Mouse (Mus musculus): Measurements from ENCODE around the gene Syt13. TPM values are rescaled to one million over a fixed set of nuclear protein-coding genes. Genes with fewer than 3 reads are reported as not detected.

The Syt13 gene
- total and polyA plus RNA-seq, 3 experiments: not detected

- H3K27me3 ChIP-seq (ENCODE audit: control insufficient read depth in 1 of 2, insufficient read depth in 2 of 2, low read length in 2 of 2): peaks cover 3 to 5% of the 10 kb centered on the region in 2 experiments; a peak in 2 of 4 replicates
These were observed 23.2 kb downstream of the Syt13 start for GRCm38 (mm10) chr2:92938063-92938462.

GRCm38 (mm10) chr2:92938827-92939226, 23.9 kb downstream of the Syt13 start:
- TF ChIP-seq ZKSCAN1 (IDR thresholded peaks at IDR 0.05; ENCODE audit: low read depth, low read length): no peak
- no peak for TF ChIP-seq TCF12 (IDR thresholded peaks at IDR 0.05; ENCODE audit: low read depth, low read length)
- no peak for TF ChIP-seq MXI1 (IDR thresholded peaks at IDR 0.05; ENCODE audit: low read depth, low read length)
- no peak for TF ChIP-seq EP300 (IDR thresholded peaks at IDR 0.05; ENCODE audit: low read depth in 1 of 2, low read length in 2 of 2)
- no peak for TF ChIP-seq ZC3H11A (IDR thresholded peaks at IDR 0.05; ENCODE audit: low read depth, low read length)
- Histone ChIP-seq H3K36me3 (ENCODE audit: control insufficient read depth in 1 of 2, insufficient read depth in 2 of 2, low read length in 2 of 2) (no peaks in the 10 kb centered on the region), H3K27ac (ENCODE audit: control insufficient read depth, low read depth, low read length) (no peak overlapping the region), H3K4me3 (ENCODE audit: control insufficient read depth in 1 of 2, insufficient read depth in 1 of 2, low read depth in 2 of 2, low read length in 2 of 2) (no peak overlapping the region), H3K9ac (ENCODE audit: control insufficient read depth, low read depth, low read length, poor library complexity, severe bottlenecking) (no peak overlapping the region), H3K9me3 (replicated peaks; ENCODE audit: insufficient read depth, low read length) (no peaks in the 10 kb centered on the region), H3K4me1 (ENCODE audit: control insufficient read depth in 1 of 2, insufficient read depth in 2 of 2, low read length in 2 of 2) (no peaks in the 10 kb centered on the region; a peak in 1 of 4 replicates), H3K27me3 (ENCODE audit: control insufficient read depth in 1 of 2, insufficient read depth in 2 of 2, low read length in 2 of 2) (peaks cover 0 to 1% of the 10 kb centered on the region in 2 experiments; a peak in 2 of 4 replicates), H3K79me2 (ENCODE audit: control insufficient read depth, insufficient read depth, low read length, poor library complexity) (no peaks in the 10 kb centered on the region)
- no peak for DNase-seq (ENCODE audit: low read depth, low spot score)

More at GRCm38 (mm10) chr2:92938063-92938462, 23.2 kb downstream of the Syt13 start:
- no peak for DNase-seq (ENCODE audit: low read depth, low spot score)
- no peaks in the 10 kb centered on the region; a peak in 1 of 4 replicates for H3K4me1 ChIP-seq (ENCODE audit: control insufficient read depth in 1 of 2, insufficient read depth in 2 of 2, low read length in 2 of 2)
- no peaks in the 10 kb centered on the region for H3K36me3 ChIP-seq (ENCODE audit: control insufficient read depth in 1 of 2, insufficient read depth in 2 of 2, low read length in 2 of 2)
- H3K4me3 ChIP-seq (ENCODE audit: control insufficient read depth in 1 of 2, insufficient read depth in 1 of 2, low read depth in 2 of 2, low read length in 2 of 2): no peak overlapping the region
- H3K9ac ChIP-seq (ENCODE audit: control insufficient read depth, low read depth, low read length, poor library complexity, severe bottlenecking): no peak overlapping the region
- TF ChIP-seq JUND (IDR thresholded peaks at IDR 0.05; ENCODE audit: low read depth, low read length): no peak
- TF ChIP-seq CHD1 (IDR thresholded peaks at IDR 0.05; ENCODE audit: low read depth, low read length): no peak
- TF ChIP-seq POLR2AphosphoS5 (IDR thresholded peaks at IDR 0.05; ENCODE audit: borderline replicate concordance, low read depth, low read length): no peak
- no peaks in the 10 kb centered on the region for H3K9me3 ChIP-seq (replicated peaks; ENCODE audit: insufficient read depth, low read length)
- no peak overlapping the region for H3K27ac ChIP-seq (ENCODE audit: control insufficient read depth, low read depth, low read length)
- no peaks in the 10 kb centered on the region for H3K79me2 ChIP-seq (ENCODE audit: control insufficient read depth, insufficient read depth, low read length, poor library complexity)

GRCm38 (mm10) chr2:92940963-92941362, 26.1 kb downstream of the Syt13 start:
- Histone ChIP-seq H3K4me1 (ENCODE audit: control insufficient read depth in 1 of 2, insufficient read depth in 2 of 2, low read length in 2 of 2) (no peaks in the 10 kb centered on the region; a peak in 1 of 4 replicates), H3K27ac (ENCODE audit: control insufficient read depth, low read depth, low read length) (no peak overlapping the region), H3K36me3 (ENCODE audit: control insufficient read depth in 1 of 2, insufficient read depth in 2 of 2, low read length in 2 of 2) (no peaks in the 10 kb centered on the region), H3K27me3 (ENCODE audit: control insufficient read depth in 1 of 2, insufficient read depth in 2 of 2, low read length in 2 of 2) (no peaks in the 10 kb centered on the region; a peak in 2 of 4 replicates), H3K9me3 (replicated peaks; ENCODE audit: insufficient read depth, low read length) (no peaks in the 10 kb centered on the region), H3K9ac (ENCODE audit: control insufficient read depth, low read depth, low read length, poor library complexity, severe bottlenecking) (no peak overlapping the region), H3K4me3 (ENCODE audit: control insufficient read depth in 1 of 2, insufficient read depth in 1 of 2, low read depth in 2 of 2, low read length in 2 of 2) (no peak overlapping the region), H3K79me2 (ENCODE audit: control insufficient read depth, insufficient read depth, low read length, poor library complexity) (no peaks in the 10 kb centered on the region)
- no peak for DNase-seq (ENCODE audit: low read depth, low spot score)
- TF ChIP-seq CHD1 (IDR thresholded peaks at IDR 0.05; ENCODE audit: low read depth, low read length) (no peak), GATA1 (IDR thresholded peaks at IDR 0.05; ENCODE audit: low read depth, low read length) (no peak), UBTF (IDR thresholded peaks at IDR 0.05; ENCODE audit: borderline replicate concordance, insufficient read depth, low read depth, low read length) (no peak), E2F4 (IDR thresholded peaks at IDR 0.05; ENCODE audit: borderline replicate concordance, low read depth, low read length) (no peak), MEF2A (IDR thresholded peaks at IDR 0.05; ENCODE audit: extremely low read depth, insufficient replicate concordance, low read depth, low read length, poor library complexity, severe bottlenecking) (no peak), CHD2 (IDR thresholded peaks at IDR 0.05; ENCODE audit: low read length) (no peak), RAD21 (IDR thresholded peaks at IDR 0.05; ENCODE audit: low read depth, low read length) (no peak), ZNF384 (IDR thresholded peaks at IDR 0.05; ENCODE audit: low read depth, low read length) (no peak), ETS1 (IDR thresholded peaks at IDR 0.05; ENCODE audit: low read depth, low read length) (no peak)
